8 mouse cellular contexts compared by ENCODE assay signal in genomic region chr10:8968276-8968923, GRCm38 (mm10).
DNase-seq lines count a peak whose midpoint lies in the region; ATAC-seq lines count a peak whose summit lies in the region.

No protein-coding gene starts in this region.

- peak; percentile 46; the same call in 1 of the 2 replicates for ATAC-seq in heart, embryonic 13.5 days (ENCODE audit: extremely low read depth, insufficient number of reproducible peaks, low FRiP score, low TSS enrichment)
- peak; percentile 67 for ATAC-seq in kidney, embryonic 16.5 days (ENCODE audit: low FRiP score, low TSS enrichment)
- no peak; the same call in 1 of the 2 replicates for ATAC-seq in midbrain, embryonic 14.5 days (ENCODE audit: low FRiP score, low TSS enrichment)

- H3K4me3 ChIP-seq in heart, embryonic 13.5 days = 0 out of 2 replicates have a peak overlapping the region, but pooled peaks have one; percentile 4
- no peak overlapping the region for H3K4me3 ChIP-seq in kidney, embryonic 16.5 days (ENCODE audit: low read length)
- H3K4me3 ChIP-seq in midbrain, embryonic 14.5 days (replicated peaks; ENCODE audit: low read depth, low read length) = no peak overlapping the region

- peak overlapping the region; percentile 51 for H3K4me2 ChIP-seq in heart, embryonic 13.5 days
- H3K4me2 ChIP-seq in kidney, embryonic 16.5 days (replicated peaks; ENCODE audit: low read depth, low read length) = no peak overlapping the region
- no peak overlapping the region for H3K4me2 ChIP-seq in midbrain, embryonic 14.5 days (ENCODE audit: low read length)

- H3K9ac ChIP-seq in heart, embryonic 13.5 days = peak overlapping the region; percentile 58
- H3K9ac ChIP-seq in kidney, embryonic 16.5 days (replicated peaks; ENCODE audit: low read length) = no peak overlapping the region
- no peak overlapping the region for H3K9ac ChIP-seq in midbrain, embryonic 14.5 days (replicated peaks; ENCODE audit: low read length)

- WGBS in heart, embryonic 13.5 days = 22% methylated on average over 8 of the region's 8 CpGs
- WGBS in kidney, embryonic 16.5 days = 30% methylated on average over 8 of the region's 8 CpGs
- 49% methylated on average over 8 of the region's 8 CpGs for WGBS in midbrain, embryonic 14.5 days

- no peaks in the 10 kb centered on the region for H3K9me3 ChIP-seq in heart, embryonic 13.5 days
- no peaks in the 10 kb centered on the region for H3K9me3 ChIP-seq in kidney, embryonic 16.5 days (ENCODE audit: low read length)
- no peaks in the 10 kb centered on the region for H3K9me3 ChIP-seq in midbrain, embryonic 14.5 days (ENCODE audit: control insufficient read depth, low read length)

- no peaks in the 10 kb centered on the region for H3K27me3 ChIP-seq in heart, embryonic 13.5 days (replicated peaks)
- no peaks in the 10 kb centered on the region for H3K27me3 ChIP-seq in kidney, embryonic 16.5 days (ENCODE audit: insufficient read depth, low read length)
- no peaks in the 10 kb centered on the region for H3K27me3 ChIP-seq in midbrain, embryonic 14.5 days (ENCODE audit: control insufficient read depth, insufficient read depth, low read length)

- peak overlapping the region; percentile 74 for H3K27ac ChIP-seq in heart, embryonic 13.5 days (replicated peaks)
- H3K27ac ChIP-seq in kidney, embryonic 16.5 days (ENCODE audit: low read length) = peak overlapping the region; percentile 31
- no peak overlapping the region for H3K27ac ChIP-seq in midbrain, embryonic 14.5 days (replicated peaks; ENCODE audit: low read depth, low read length)

- H3K36me3 ChIP-seq in heart, embryonic 13.5 days = no peaks in the 10 kb centered on the region
- no peaks in the 10 kb centered on the region for H3K36me3 ChIP-seq in kidney, embryonic 16.5 days (ENCODE audit: insufficient read depth, low read length)
- no peaks in the 10 kb centered on the region for H3K36me3 ChIP-seq in midbrain, embryonic 14.5 days (ENCODE audit: control insufficient read depth, insufficient read depth, low read length)

- peaks cover 35% of the 10 kb centered on the region for H3K4me1 ChIP-seq in heart, embryonic 13.5 days
- H3K4me1 ChIP-seq in kidney, embryonic 16.5 days (ENCODE audit: insufficient read depth, low read length) = peaks cover 15% of the 10 kb centered on the region
- H3K4me1 ChIP-seq in midbrain, embryonic 14.5 days (ENCODE audit: control insufficient read depth, insufficient read depth, low read length) = peaks cover 13% of the 10 kb centered on the region

- DNase-seq in MN1 (ENCODE audit: low spot score) = peak; percentile 91
- DNase-seq in embryo, embryonic 10 days (ENCODE audit: low spot score) = peak; percentile 44
- DNase-seq in midbrain, embryonic 14.5 days = peak; percentile 48
- DNase-seq in cerebellum, postnatal 4 days (ENCODE audit: low spot score in 2 of 2) = no peak
- no peak for DNase-seq in c-Kit-positive CD71-positive TER-119-positive erythroid progenitor cells, embryonic 14.5 days (ENCODE audit: low spot score)
- no peak for DNase-seq in cerebellum, adult 18-20 months

Comparison
In these comparisons a context has a peak if more than half of its experiments do, and no peak if none do; other contexts are left out.
1. DNase-seq: peak in MN1 (single experiment), embryo, embryonic 10 days (single experiment) and midbrain, embryonic 14.5 days (single experiment); none in cerebellum, postnatal 4 days (0 of 2), c-Kit-positive CD71-positive TER-119-positive erythroid progenitor cells, embryonic 14.5 days (single experiment) and cerebellum, adult 18-20 months (0 of 2).